Mouse (Mus musculus) G1E (cell line): ENCODE data around the gene Igsf9b.

Source experiments
- CTCF ChIP-seq: IDR thresholded peaks from 2 replicates; pipeline ENCODE4 v1.5.1; 2012; ENCODE audit warnings: low read depth, low read length, inconsistent platforms, mixed read lengths
- GATA2 ChIP-seq: IDR thresholded peaks from 2 replicates; pipeline ENCODE4 v1.6.1; 2012; ENCODE audit warnings: low read depth, low read length, inconsistent platforms, borderline replicate concordance
- POLR2AphosphoS5 ChIP-seq: IDR thresholded peaks from 2 replicates; pipeline ENCODE4 v1.6.1; 2012; ENCODE audit warnings: low read depth, low read length, inconsistent platforms; ENCODE audit not compliant: insufficient replicate concordance

DNA sequence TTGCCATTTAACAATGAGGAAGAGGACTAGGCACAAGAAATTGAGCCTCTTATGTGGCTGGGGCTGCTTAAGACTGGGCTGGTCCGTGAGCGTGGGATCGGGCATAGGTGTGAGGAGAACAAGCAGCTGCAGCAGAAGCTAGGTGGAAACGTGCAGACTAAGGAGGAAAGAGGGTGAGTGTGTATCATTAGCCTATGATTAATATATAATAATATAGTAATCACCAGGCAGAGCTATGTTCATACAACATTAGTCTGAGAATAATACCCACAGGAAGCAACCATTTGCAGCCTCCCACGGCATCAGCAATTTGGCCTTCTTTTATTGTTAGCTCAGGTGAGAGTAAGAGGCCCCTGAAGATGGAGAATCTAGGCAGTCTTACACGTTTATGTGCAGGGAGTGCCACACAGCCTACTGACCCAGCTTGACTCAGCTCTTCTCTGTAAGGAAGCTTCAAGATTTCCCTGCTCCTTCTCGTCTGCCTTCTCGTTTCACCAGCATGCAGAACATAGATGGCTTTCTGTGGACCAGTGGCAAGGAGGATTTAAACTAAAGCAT, 22.6 kb upstream of the Igsf9b start:
- TF ChIP-seq CTCF (no peak), GATA2 (no peak), POLR2AphosphoS5 (no peak)
